Mouse (Mus musculus) intestine, embryonic 16.5 days (tissue): ENCODE measurements around the gene Ogdh. TPM values are rescaled to one million over a fixed set of nuclear protein-coding genes. Genes with fewer than 3 reads are reported as not detected.
A peak's percentile ranks its signal among the peaks of the same experiment; 100 is the strongest.

ENCODE experiments used
- ATAC-seq: fragments of 200-750 bp; cut with Nextera tagmentation; 2 replicates; pipeline ENCODE4 v1.8.0; 2017; ENCODE audit warnings: moderate TSS enrichment, moderate library complexity
- H3K27ac ChIP-seq: fragments of 300-500 bp; sonication (generic); 2 replicates; pipeline ENCODE4 v1.5.1; 2014; ENCODE audit warnings: mild to moderate bottlenecking, low read length
- H3K27me3 ChIP-seq: fragments of 300-500 bp; sonication (generic); replicated peaks from 2 replicates; pipeline ENCODE4 v1.6.1; 2014; ENCODE audit warnings: low read length, control low read depth, mixed read lengths; ENCODE audit not compliant: control insufficient read depth, insufficient read depth
- H3K36me3 ChIP-seq: fragments of 300-500 bp; sonication (generic); 2 replicates; pipeline ENCODE4 v1.6.1; 2014; ENCODE audit warnings: low read length, control low read depth; ENCODE audit not compliant: control insufficient read depth, insufficient read depth
- H3K4me1 ChIP-seq: fragments of 300-500 bp; sonication (generic); 2 replicates; pipeline ENCODE4 v1.6.1; 2014; ENCODE audit warnings: low read length, control low read depth, mixed read lengths; ENCODE audit not compliant: control insufficient read depth, insufficient read depth
- H3K4me2 ChIP-seq: fragments of 300-500 bp; sonication (generic); 2 replicates; pipeline ENCODE4 v1.6.1; 2014; ENCODE audit warnings: low read depth, low read length, control low read depth
- H3K4me3 ChIP-seq: fragments of 300-500 bp; sonication (generic); 2 replicates; pipeline ENCODE4 v1.5.1; 2014; ENCODE audit warnings: mild to moderate bottlenecking, low read length
- H3K9ac ChIP-seq: fragments of 300-500 bp; sonication (generic); 2 replicates; pipeline ENCODE4 v1.6.1; 2014; ENCODE audit warnings: low read depth, low read length
- H3K9me3 ChIP-seq: fragments of 300-500 bp; sonication (generic); 2 replicates; pipeline ENCODE4 v1.6.1; 2016; ENCODE audit warnings: low read length, control low read depth; ENCODE audit not compliant: control insufficient read depth
- WGBS: fragments of 180-500 bp; shearing (Covaris S2); extraction: QIAGEN DNeasy Blood & Tissue Kit; methylation state at CpG from one replicate; pipeline ENCODE4 v1.1.7; 2014; 5-methylcytosine and 5-hydroxymethylcytosine counted together
- polyA plus RNA-seq: library from polyadenylated mRNA; unstranded; fragments of >200 nt; fragmentation: Nextera tagmentation; extraction: Ambion mirVana; gene quantifications from 2 replicates; pipeline ENCODE4 v1.2.1, GENCODE M21; 2015

Gene Ogdh
- polyA plus RNA-seq, 1 experiment from 2014 or later, result 171 TPM

- H3K4me1 ChIP-seq, result no peaks in the 10 kb centered on the region
- no peak overlapping the region for H3K27ac ChIP-seq
- no peak for ATAC-seq
- H3K9ac ChIP-seq, result no peak overlapping the region
- no peak overlapping the region for H3K4me2 ChIP-seq
- no peaks in the 10 kb centered on the region for H3K9me3 ChIP-seq
- H3K36me3 ChIP-seq, result peaks cover 10% of the 10 kb centered on the region
- no peak overlapping the region for H3K4me3 ChIP-seq
- H3K27me3 ChIP-seq, result no peaks in the 10 kb centered on the region
- WGBS, result 85% methylated on average over 4 of the region's 4 CpGs
Observed at GRCm38 (mm10) chr11:6336689-6337088, 45.3 kb downstream of the Ogdh start.

GRCm38 (mm10) chr11:6345956-6346355, 54.5 kb downstream of the Ogdh start:
- peaks cover 42% of the 10 kb centered on the region for H3K36me3 ChIP-seq
- 94% methylated on average over 4 of the region's 4 CpGs for WGBS
- H3K4me2 ChIP-seq, result no peak overlapping the region
- H3K9me3 ChIP-seq, result no peaks in the 10 kb centered on the region
- ATAC-seq, result no peak
- H3K4me3 ChIP-seq, result no peak overlapping the region
- H3K27me3 ChIP-seq, result no peaks in the 10 kb centered on the region
- no peaks in the 10 kb centered on the region for H3K4me1 ChIP-seq
- H3K27ac ChIP-seq, result no peak overlapping the region
- H3K9ac ChIP-seq, result no peak overlapping the region

- Histone ChIP-seq H3K27me3 (no peaks in the 10 kb centered on the region), H3K4me2 (no peak overlapping the region), H3K9me3 (no peaks in the 10 kb centered on the region), H3K27ac (no peak overlapping the region), H3K36me3 (peaks cover 48% of the 10 kb centered on the region), H3K4me3 (no peak overlapping the region), H3K4me1 (no peaks in the 10 kb centered on the region), H3K9ac (no peak overlapping the region)
- 82% methylated on average over 7 of the region's 7 CpGs for WGBS
- no peak for ATAC-seq
Observed at GRCm38 (mm10) chr11:6346966-6347365, 55.5 kb downstream of the Ogdh start.

- 91% methylated on average over 11 of the region's 11 CpGs for WGBS
- H3K4me1 ChIP-seq, result no peaks in the 10 kb centered on the region
- no peak overlapping the region for H3K4me3 ChIP-seq
- H3K9ac ChIP-seq, result no peak overlapping the region
- H3K9me3 ChIP-seq, result no peaks in the 10 kb centered on the region
- no peaks in the 10 kb centered on the region for H3K27me3 ChIP-seq
- no peak overlapping the region for H3K4me2 ChIP-seq
- no peak overlapping the region for H3K27ac ChIP-seq
- H3K36me3 ChIP-seq, result peaks cover 49% of the 10 kb centered on the region
- ATAC-seq, result no peak
Observed at GRCm38 (mm10) chr11:6348681-6349200, 57.3 kb downstream of the Ogdh start.

- Histone ChIP-seq H3K27me3 (no peaks in the 10 kb centered on the region), H3K9me3 (no peaks in the 10 kb centered on the region), H3K4me1 (no peaks in the 10 kb centered on the region), H3K4me2 (no peak overlapping the region), H3K27ac (no peak overlapping the region), H3K36me3 (peaks cover 50% of the 10 kb centered on the region), H3K9ac (no peak overlapping the region), H3K4me3 (no peak overlapping the region)
- WGBS, result 93% methylated on average over 5 of the region's 5 CpGs
- no peak for ATAC-seq
Observed at GRCm38 (mm10) chr11:6349586-6349985, 58.2 kb downstream of the Ogdh start.

- no peaks in the 10 kb centered on the region for H3K4me1 ChIP-seq
- ATAC-seq, result no peak
- H3K9ac ChIP-seq, result no peak overlapping the region
- no peaks in the 10 kb centered on the region for H3K27me3 ChIP-seq
- no peak overlapping the region for H3K27ac ChIP-seq
- H3K36me3 ChIP-seq, result peaks cover 49% of the 10 kb centered on the region
- WGBS, result 96% methylated on average over 4 of the region's 4 CpGs
- H3K4me3 ChIP-seq, result no peak overlapping the region
- no peaks in the 10 kb centered on the region for H3K9me3 ChIP-seq
- H3K4me2 ChIP-seq, result no peak overlapping the region
Observed at GRCm38 (mm10) chr11:6355106-6355505, 63.7 kb downstream of the Ogdh start.

GRCm38 (mm10) chr11:6364581-6365275, 73.3 kb downstream of the Ogdh start:
- H3K9me3 ChIP-seq, result no peaks in the 10 kb centered on the region
- H3K27ac ChIP-seq, result no peak overlapping the region
- no peaks in the 10 kb centered on the region for H3K27me3 ChIP-seq
- H3K4me2 ChIP-seq, result no peak overlapping the region
- no peak overlapping the region for H3K9ac ChIP-seq
- 86% methylated on average over 9 of the region's 9 CpGs for WGBS
- H3K4me1 ChIP-seq, result peaks cover 5% of the 10 kb centered on the region; the same call in 1 of the 2 replicates
- H3K4me3 ChIP-seq, result no peak overlapping the region
- no peak for ATAC-seq
- no peaks in the 10 kb centered on the region for H3K36me3 ChIP-seq

GRCm38 (mm10) chr11:6365885-6366284, 74.5 kb downstream of the Ogdh start:
- Histone ChIP-seq H3K27ac (no peak overlapping the region), H3K9ac (no peak overlapping the region), H3K4me2 (no peak overlapping the region), H3K4me1 (peaks cover 5% of the 10 kb centered on the region; the same call in 1 of the 2 replicates), H3K9me3 (no peaks in the 10 kb centered on the region), H3K4me3 (no peak overlapping the region), H3K36me3 (no peaks in the 10 kb centered on the region), H3K27me3 (no peaks in the 10 kb centered on the region)
- ATAC-seq, result peak; percentile 83
- 20% methylated on average over 11 of the region's 11 CpGs for WGBS

- no peak overlapping the region for H3K9ac ChIP-seq
- ATAC-seq, result peak; percentile 65
Observed at GRCm38 (mm10) chr11:6366434-6366833, 75.0 kb downstream of the Ogdh start.

More at GRCm38 (mm10) chr11:6366434-6366833, 75.0 kb downstream of the Ogdh start:
- H3K4me3 ChIP-seq, result no peak overlapping the region
- no peaks in the 10 kb centered on the region for H3K9me3 ChIP-seq
- no peak overlapping the region for H3K4me2 ChIP-seq
- 46% methylated on average over 6 of the region's 6 CpGs for WGBS
- peaks cover 5% of the 10 kb centered on the region; the same call in 1 of the 2 replicates for H3K4me1 ChIP-seq
- H3K27me3 ChIP-seq, result no peaks in the 10 kb centered on the region
- no peaks in the 10 kb centered on the region for H3K36me3 ChIP-seq
- 0 out of 2 replicates have a peak overlapping the region, but pooled peaks have one; percentile 16 for H3K27ac ChIP-seq
